Mouse (Mus musculus): ENCODE measurements around the gene Exph5.
A peak's percentile ranks its signal among the peaks of the same experiment; 100 is the strongest.

Exph5 gene

DNA sequence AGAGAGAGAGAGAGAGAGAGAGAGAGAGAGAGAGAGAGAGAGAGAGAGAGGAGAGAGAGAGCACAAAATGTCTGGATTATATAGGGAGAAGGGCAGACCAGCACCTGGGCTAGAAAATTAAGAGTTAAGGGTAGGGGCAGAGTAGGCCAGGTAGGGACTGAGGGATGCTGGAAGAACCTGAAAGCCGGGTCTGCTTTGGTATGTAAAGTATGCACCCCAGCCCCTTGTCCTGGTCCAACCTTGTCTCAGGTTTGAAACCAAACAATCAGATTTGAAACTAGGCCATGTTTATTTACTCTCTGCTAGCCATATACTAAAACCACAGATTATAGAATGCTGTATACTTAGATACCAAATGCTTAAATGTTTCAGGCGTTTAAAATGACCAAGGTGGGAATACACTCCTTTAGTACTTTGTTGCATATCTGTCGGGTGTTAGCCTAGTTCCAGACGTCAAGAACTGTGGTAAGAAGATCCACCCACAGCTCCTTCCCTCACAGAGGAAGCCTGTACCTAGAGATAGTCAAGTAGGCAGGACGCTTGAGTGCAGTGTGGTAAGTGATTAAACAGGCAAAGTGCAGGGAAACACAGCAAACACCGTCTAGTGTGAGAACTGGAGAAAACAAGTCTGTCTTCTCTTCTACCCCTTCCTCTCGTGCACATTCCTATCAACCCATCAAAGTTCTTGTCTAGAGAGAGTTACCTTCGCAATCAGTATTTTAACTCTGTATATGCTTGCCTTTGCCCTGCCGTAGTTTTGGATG, 120.8 kb downstream of the Exph5 start:
- peak; percentile 70 for DNase-seq

DNA sequence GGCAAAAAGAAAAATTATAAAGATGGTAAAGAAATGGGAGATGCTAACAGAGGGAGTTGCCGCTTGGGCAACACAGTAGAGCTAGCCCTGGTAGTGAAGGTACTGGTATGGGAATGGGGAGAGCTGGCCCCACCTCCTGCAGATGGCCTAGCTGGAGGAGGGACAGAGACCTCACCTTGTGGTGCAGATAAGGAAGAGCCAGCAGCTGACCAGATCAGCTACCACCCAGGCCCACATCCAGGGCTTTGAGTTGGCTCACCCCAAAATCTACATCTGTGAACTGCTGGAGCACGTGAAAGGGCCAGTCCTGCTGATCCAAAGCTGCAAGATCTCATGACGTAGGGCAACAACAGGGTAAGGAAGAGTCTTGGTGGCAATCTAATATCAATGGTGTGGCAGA, 125.3 kb downstream of the Exph5 start:
- DNase-seq, result peak; percentile 25
